Mouse (Mus musculus) urinary bladder, postnatal 0 days (tissue): ENCODE measurements around the gene Gmnn. TPM values are rescaled to one million over a fixed set of nuclear protein-coding genes. Genes with fewer than 3 reads are reported as not detected.

Source experiments
- polyA plus RNA-seq: library from polyadenylated mRNA; unstranded; fragments of >200 nt; fragmentation: Nextera tagmentation; extraction: Ambion mirVana; gene quantifications from 2 replicates; pipeline ENCODE4 v1.2.1, GENCODE M21; 2015

The Gmnn gene
- polyA plus RNA-seq, result 30.7 and 43.8 TPM in 2 replicates

GRCm38 (mm10) chr13:24761403-24762227 lies at the start of gene Gmnn:
TSS of gene Gmnn (minus strand) at chr13:24761923.

GRCm38 (mm10) chr13:24801308-24801921 lies 39.7 kb upstream of the Gmnn start, which contains the start of gene BC005537:
TSS of gene BC005537 (plus strand) at chr13:24801657.

GRCm38 (mm10) chr13:24741028-24741427 lies 20.7 kb downstream of the Gmnn start, which contains the start of gene Armh2:
TSS of gene Armh2 (plus strand) at chr13:24741232.

Other genes starting within 250 kb of the Gmnn start
- 1.3 and 1.6 TPM in 2 replicates for gene Ripor2, start 179.7 kb downstream of the Gmnn start, polyA plus RNA-seq
- gene Armh2, start 20.7 kb downstream of the Gmnn start, polyA plus RNA-seq, result 0.20 TPM in 1 of 2 replicates, not detected in the other
- 12.5 and 13.4 TPM in 2 replicates for gene BC005537, start 39.7 kb upstream of the Gmnn start, polyA plus RNA-seq
- 62.6 and 71.7 TPM in 2 replicates for gene Acot13, start 69.6 kb upstream of the Gmnn start, polyA plus RNA-seq
- gene Tdp2, start 69.8 kb upstream of the Gmnn start, polyA plus RNA-seq, result 19.6 and 20.8 TPM in 2 replicates
- gene D130043K22Rik, start 83.2 kb upstream of the Gmnn start, polyA plus RNA-seq, result 0.04 TPM in 1 of 2 replicates, not detected in the other
- gene Aldh5a1, start 175.7 kb upstream of the Gmnn start, polyA plus RNA-seq, result 2.5 and 2.6 TPM in 2 replicates
- gene Gpld1, start 181.2 kb upstream of the Gmnn start, polyA plus RNA-seq, result 1.5 and 1.6 TPM in 2 replicates